Mouse (Mus musculus) megakaryocyte, embryonic 14.5 days (primary cell): ENCODE results near the gene Lama5.

Experiments used
- FLI1 ChIP-seq: IDR thresholded peaks from 2 replicates; pipeline ENCODE4 v1.6.1; 2012; ENCODE audit warnings: low read length, inconsistent platforms, mixed read lengths
- GATA1 ChIP-seq: IDR thresholded peaks from 3 replicates; pipeline ENCODE4 v1.6.1; 2012; ENCODE audit warnings: mixed read lengths, low read length, inconsistent platforms, borderline replicate concordance

GRCm38 (mm10) chr2:180260610-180261480 is 35.2 kb upstream of the Lama5 start:
- TF ChIP-seq GATA1 (no peak), FLI1 (no peak)
